Mouse (Mus musculus) forebrain, embryonic 12.5 days (tissue): Measurements from ENCODE around the gene Rap1gap. TPM values are rescaled to one million over a fixed set of nuclear protein-coding genes. Genes with fewer than 3 reads are reported as not detected.

Experiments used
- ATAC-seq: fragments of 200-750 bp; cut with Nextera tagmentation; 2 replicates; pipeline ENCODE4 v1.8.0; 2017; ENCODE audit warnings: moderate TSS enrichment; ENCODE audit not compliant: low FRiP score
- H3K27ac ChIP-seq: fragments of 300-500 bp; sonication (generic); 2 replicates; pipeline ENCODE4 v1.5.1; 2016; ENCODE audit warnings: mild to moderate bottlenecking
- H3K27me3 ChIP-seq: fragments of 300-500 bp; sonication (generic); 2 replicates; pipeline ENCODE4 v1.6.1; 2016; ENCODE audit warnings: mild to moderate bottlenecking
- H3K36me3 ChIP-seq: fragments of 300-500 bp; sonication (generic); replicated peaks from 2 replicates; pipeline ENCODE4 v1.6.1; 2016; ENCODE audit warnings: mild to moderate bottlenecking
- H3K4me1 ChIP-seq: fragments of 300-500 bp; sonication (generic); 2 replicates; pipeline ENCODE4 v1.6.1; 2016
- H3K4me2 ChIP-seq: fragments of 300-500 bp; sonication (generic); 2 replicates; pipeline ENCODE4 v1.6.1; 2016; ENCODE audit warnings: mild to moderate bottlenecking, moderate library complexity
- H3K4me3 ChIP-seq: fragments of 300-500 bp; sonication (generic); replicated peaks from 2 replicates; pipeline ENCODE4 v1.5.1; 2016; ENCODE audit warnings: mild to moderate bottlenecking
- H3K9ac ChIP-seq: fragments of 300-500 bp; sonication (generic); 2 replicates; pipeline ENCODE4 v1.6.1; 2016; ENCODE audit warnings: mild to moderate bottlenecking
- H3K9me3 ChIP-seq: fragments of 300-500 bp; sonication (generic); 2 replicates; pipeline ENCODE4 v1.6.1; 2016
- WGBS: fragments of 180-500 bp; shearing (Covaris S2); methylation state at CpG from one replicate; pipeline ENCODE4 v1.1.7; 2016; 5-methylcytosine and 5-hydroxymethylcytosine counted together
- polyA plus RNA-seq: library from polyadenylated mRNA; unstranded; fragments of >200 nt; fragmentation: Nextera tagmentation; extraction: Ambion mirVana; gene quantifications from 2 replicates; pipeline ENCODE4 v1.2.1, GENCODE M21; 2016

The Rap1gap gene
- polyA plus RNA-seq, 1 experiment from 2014 or later, result 7.3 TPM

- H3K27ac ChIP-seq, result no peak overlapping the region
- H3K4me3 ChIP-seq, result no peak overlapping the region
- 84% methylated on average over 6 of the region's 6 CpGs for WGBS
- no peak overlapping the region for H3K4me2 ChIP-seq
- no peaks in the 10 kb centered on the region for H3K4me1 ChIP-seq
- H3K9me3 ChIP-seq, result no peaks in the 10 kb centered on the region
- no peaks in the 10 kb centered on the region for H3K27me3 ChIP-seq
- no peak overlapping the region for H3K9ac ChIP-seq
- no peak for ATAC-seq
- peaks cover 87% of the 10 kb centered on the region for H3K36me3 ChIP-seq
These were observed 16.9 kb upstream of the Rap1gap start for GRCm38 (mm10) chr4:137647648-137648047.

GRCm38 (mm10) chr4:137648230-137648629 is 16.3 kb upstream of the Rap1gap start:
- Histone ChIP-seq H3K36me3 (peaks cover 93% of the 10 kb centered on the region), H3K4me1 (no peaks in the 10 kb centered on the region), H3K9ac (no peak overlapping the region), H3K27ac (no peak overlapping the region), H3K4me2 (no peak overlapping the region), H3K9me3 (no peaks in the 10 kb centered on the region), H3K27me3 (no peaks in the 10 kb centered on the region), H3K4me3 (no peak overlapping the region)
- 89% methylated on average over 9 of the region's 9 CpGs for WGBS
- no peak for ATAC-seq

GRCm38 (mm10) chr4:137650912-137651311 is 13.6 kb upstream of the Rap1gap start:
- Histone ChIP-seq H3K4me3 (no peak overlapping the region), H3K9me3 (no peaks in the 10 kb centered on the region), H3K4me2 (no peak overlapping the region), H3K4me1 (no peaks in the 10 kb centered on the region), H3K36me3 (peaks cover 93% of the 10 kb centered on the region), H3K27ac (no peak overlapping the region), H3K27me3 (no peaks in the 10 kb centered on the region), H3K9ac (no peak overlapping the region)
- WGBS, result 86% methylated on average over 5 of the region's 5 CpGs
- ATAC-seq, result no peak

GRCm38 (mm10) chr4:137652835-137653346 is 11.6 kb upstream of the Rap1gap start:
- Histone ChIP-seq H3K9me3 (no peaks in the 10 kb centered on the region), H3K4me2 (no peak overlapping the region), H3K9ac (no peak overlapping the region), H3K27ac (no peak overlapping the region), H3K4me1 (no peaks in the 10 kb centered on the region), H3K4me3 (no peak overlapping the region), H3K36me3 (peaks cover 95% of the 10 kb centered on the region), H3K27me3 (no peaks in the 10 kb centered on the region)
- ATAC-seq, result no peak
- WGBS, result 99% methylated on average over 5 of the region's 5 CpGs

- Histone ChIP-seq H3K27ac (no peak overlapping the region), H3K4me3 (no peak overlapping the region), H3K27me3 (no peaks in the 10 kb centered on the region), H3K4me1 (peaks cover 9% of the 10 kb centered on the region), H3K4me2 (no peak overlapping the region), H3K9me3 (no peaks in the 10 kb centered on the region), H3K36me3 (peaks cover 71% of the 10 kb centered on the region), H3K9ac (no peak overlapping the region)
- WGBS, result 86% methylated on average over 18 of the region's 18 CpGs
- ATAC-seq, result no peak
These were observed 9.1 kb upstream of the Rap1gap start for GRCm38 (mm10) chr4:137655241-137656031.

- no peak overlapping the region for H3K27ac ChIP-seq
- ATAC-seq, result no peak
- H3K9me3 ChIP-seq, result no peaks in the 10 kb centered on the region
- no peak overlapping the region for H3K4me2 ChIP-seq
- peaks cover 24% of the 10 kb centered on the region for H3K4me1 ChIP-seq
- H3K36me3 ChIP-seq, result peaks cover 50% of the 10 kb centered on the region
- H3K9ac ChIP-seq, result no peak overlapping the region
- no peaks in the 10 kb centered on the region for H3K27me3 ChIP-seq
- WGBS, result 82% methylated on average over 8 of the region's 8 CpGs
- H3K4me3 ChIP-seq, result no peak overlapping the region
These were observed 6.9 kb upstream of the Rap1gap start for GRCm38 (mm10) chr4:137657674-137658073.

GRCm38 (mm10) chr4:137659541-137659940 is 5.0 kb upstream of the Rap1gap start:
- H3K36me3 ChIP-seq, result peaks cover 35% of the 10 kb centered on the region
- no peaks in the 10 kb centered on the region for H3K9me3 ChIP-seq
- peaks cover 15% of the 10 kb centered on the region for H3K27me3 ChIP-seq
- no peak overlapping the region for H3K27ac ChIP-seq
- ATAC-seq, result no peak
- peaks cover 29% of the 10 kb centered on the region for H3K4me1 ChIP-seq
- H3K9ac ChIP-seq, result no peak overlapping the region
- no peak overlapping the region for H3K4me2 ChIP-seq
- WGBS, result 62% methylated on average over 4 of the region's 4 CpGs
- H3K4me3 ChIP-seq, result no peak overlapping the region

- peaks cover 26% of the 10 kb centered on the region for H3K36me3 ChIP-seq
- WGBS, result 69% methylated on average over 10 of the region's 10 CpGs
- no peaks in the 10 kb centered on the region for H3K9me3 ChIP-seq
- H3K9ac ChIP-seq, result no peak overlapping the region
- H3K4me3 ChIP-seq, result no peak overlapping the region
- peaks cover 35% of the 10 kb centered on the region for H3K4me1 ChIP-seq
- no peak overlapping the region; the same call in 1 of the 2 replicates for H3K27ac ChIP-seq
- no peak overlapping the region for H3K4me2 ChIP-seq
- no peak for ATAC-seq
- H3K27me3 ChIP-seq, result peaks cover 25% of the 10 kb centered on the region
These were observed 4.0 kb upstream of the Rap1gap start for GRCm38 (mm10) chr4:137660364-137661077.

GRCm38 (mm10) chr4:137661078-137661450 is 3.5 kb upstream of the Rap1gap start:
- H3K27me3 ChIP-seq, result peaks cover 30% of the 10 kb centered on the region
- no peak overlapping the region for H3K4me3 ChIP-seq
- no peak overlapping the region for H3K27ac ChIP-seq
- H3K4me2 ChIP-seq, result no peak overlapping the region
- no peak for ATAC-seq
- H3K9ac ChIP-seq, result no peak overlapping the region
- H3K4me1 ChIP-seq, result peaks cover 35% of the 10 kb centered on the region
- peaks cover 20% of the 10 kb centered on the region for H3K36me3 ChIP-seq
- H3K9me3 ChIP-seq, result no peaks in the 10 kb centered on the region
- 45% methylated on average over 2 of the region's 2 CpGs for whole genome bisulfite sequencing

GRCm38 (mm10) chr4:137661547-137661946 is 3.0 kb upstream of the Rap1gap start:
- WGBS, result 42% methylated on average over 5 of the region's 6 CpGs
- H3K27ac ChIP-seq, result no peak overlapping the region; the same call in 1 of the 2 replicates
- H3K9ac ChIP-seq, result no peak overlapping the region
- no peak for ATAC-seq
- no peak overlapping the region for H3K4me3 ChIP-seq
- peaks cover 35% of the 10 kb centered on the region for H3K27me3 ChIP-seq
- no peaks in the 10 kb centered on the region for H3K9me3 ChIP-seq
- H3K36me3 ChIP-seq, result peaks cover 15% of the 10 kb centered on the region
- no peak overlapping the region for H3K4me2 ChIP-seq
- H3K4me1 ChIP-seq, result peaks cover 38% of the 10 kb centered on the region

GRCm38 (mm10) chr4:137663491-137663890 is 1.0 kb upstream of the Rap1gap start:
- Histone ChIP-seq H3K4me3 (no peak overlapping the region), H3K36me3 (no peaks in the 10 kb centered on the region), H3K9me3 (no peaks in the 10 kb centered on the region), H3K4me2 (no peak overlapping the region), H3K4me1 (peaks cover 52% of the 10 kb centered on the region), H3K27ac (no peak overlapping the region), H3K27me3 (peaks cover 37% of the 10 kb centered on the region), H3K9ac (no peak overlapping the region)
- 91% methylated on average over 4 of the region's 4 CpGs for WGBS
- no peak for ATAC-seq

GRCm38 (mm10) chr4:137664980-137665675 is 602 bp downstream of the Rap1gap start:
- peaks cover 37% of the 10 kb centered on the region for H3K27me3 ChIP-seq
- H3K9ac ChIP-seq, result peak overlapping the region; percentile 65
- no peaks in the 10 kb centered on the region for H3K36me3 ChIP-seq
- H3K27ac ChIP-seq, result no peak overlapping the region
- WGBS, result 17% methylated on average over 15 of the region's 15 CpGs
- H3K4me3 ChIP-seq, result peak overlapping the region; percentile 52
- ATAC-seq, result peak; percentile 47
- H3K9me3 ChIP-seq, result no peaks in the 10 kb centered on the region
- peaks cover 46% of the 10 kb centered on the region for H3K4me1 ChIP-seq
- peak overlapping the region; percentile 87 for H3K4me2 ChIP-seq
